Mouse (Mus musculus) cerebellum, adult 11 months (tissue): Measurements from ENCODE around the gene Pigh.

ENCODE experiments used
- DNase-seq: peaks from one replicate; pipeline ENCODE4 v3.0.0; 2022

Gene Pigh

GRCm38 (mm10) chr12:79089182-79089812 lies at the start of gene Pigh:
Pigh (minus strand) TSS chr12:79089651.
- peak; percentile 80 for DNase-seq

GRCm38 (mm10) chr12:79138999-79139398 lies 49.5 kb upstream of the Pigh start:
- DNase-seq = no peak

DNA sequence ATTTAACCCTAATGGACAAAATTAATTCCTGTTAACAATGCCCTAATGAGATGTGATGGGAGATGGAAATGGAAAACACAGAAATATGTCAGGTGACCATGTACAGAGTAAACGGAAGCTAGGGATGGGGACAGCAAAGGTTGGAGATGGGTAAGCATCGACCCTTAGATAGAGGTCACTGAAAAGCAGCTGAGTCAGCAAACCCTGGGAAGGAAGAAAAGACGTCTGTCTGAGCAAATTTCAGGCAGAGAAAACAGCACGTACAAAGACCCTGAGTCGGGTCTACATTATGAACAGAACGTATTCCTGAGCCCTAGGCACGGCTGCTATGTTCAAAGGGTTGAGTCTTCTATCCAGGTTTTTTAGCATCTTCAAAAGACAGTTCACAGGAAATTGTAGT lies 47.5 kb upstream of the Pigh start:
- DNase-seq = no peak

DNA sequence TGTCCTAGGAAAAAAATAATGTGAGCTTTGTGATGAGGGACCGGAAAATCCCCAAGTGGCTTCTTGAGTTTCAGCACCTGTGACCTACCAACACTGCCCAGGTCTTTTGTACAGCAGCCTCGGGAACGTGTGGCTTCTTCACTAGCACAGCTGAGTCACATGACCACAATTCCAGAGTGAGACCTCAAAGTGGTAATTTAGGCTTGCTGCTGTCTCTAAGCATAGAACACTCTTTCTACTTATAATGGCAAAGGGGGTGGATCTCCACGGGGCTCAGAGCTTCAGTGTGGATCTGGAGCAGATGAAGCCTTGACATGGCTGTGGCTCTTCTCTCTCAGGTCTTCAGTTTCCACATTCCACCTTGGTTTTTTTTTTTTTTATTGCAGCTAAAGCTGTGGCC lies 45.7 kb upstream of the Pigh start:
- DNase-seq = no peak

DNA sequence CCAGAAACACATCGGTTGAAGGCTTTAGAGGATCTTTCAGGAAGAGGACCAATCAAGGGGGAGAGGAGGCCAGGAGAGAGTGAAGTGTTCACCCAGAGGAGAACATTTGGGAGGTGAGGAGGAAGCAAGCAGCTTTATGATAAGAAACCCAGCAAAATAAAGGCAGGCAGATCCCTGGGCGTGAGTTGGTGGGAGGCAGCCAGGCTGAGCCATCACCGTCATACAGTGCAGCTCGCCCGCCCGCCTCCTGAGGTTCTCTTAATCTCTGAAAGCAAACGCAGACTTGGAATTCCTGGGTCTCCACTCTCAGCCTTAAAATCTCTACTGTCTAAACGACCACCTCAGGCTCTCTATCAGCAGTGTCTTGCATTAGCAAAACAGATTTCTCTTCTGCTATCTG lies 45.2 kb upstream of the Pigh start:
- DNase-seq = no peak

DNA sequence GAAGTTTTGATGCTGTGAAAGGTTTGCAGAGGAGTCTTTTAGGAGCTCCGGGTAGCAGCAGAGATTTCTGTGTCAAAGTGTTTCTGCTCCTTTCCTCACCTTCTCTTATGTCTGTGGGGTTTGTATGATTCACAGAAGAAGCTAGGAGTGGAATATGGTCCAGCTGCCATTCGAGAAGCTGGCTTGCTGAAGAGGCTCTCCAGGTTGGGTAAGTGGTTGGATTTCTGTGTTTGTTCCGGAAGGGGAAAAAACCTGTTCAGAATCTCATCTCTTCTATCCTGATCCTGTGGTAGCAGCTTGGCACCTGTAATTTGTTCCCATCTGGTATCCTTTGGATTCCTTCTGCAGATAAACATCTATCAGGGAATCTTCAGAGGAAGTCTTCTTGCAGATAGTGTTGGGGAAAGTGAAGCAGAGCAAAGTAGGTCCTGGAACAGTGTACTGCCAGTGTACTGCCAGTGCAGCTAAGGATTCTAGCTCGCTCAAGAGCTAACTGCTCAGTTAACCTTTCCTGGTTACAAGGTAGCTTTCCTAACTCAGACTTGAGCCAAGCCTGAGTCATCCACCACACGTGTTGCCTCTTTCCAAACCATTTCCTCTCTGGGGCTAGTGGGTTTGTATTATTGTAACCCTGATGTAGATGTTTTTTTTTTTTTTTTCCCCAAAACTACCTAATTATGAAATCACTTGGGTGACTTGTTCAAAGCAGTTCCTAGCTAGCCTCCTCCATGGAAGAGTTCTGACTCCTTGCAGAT lies 42.4 kb upstream of the Pigh start:
- DNase-seq = no peak

DNA sequence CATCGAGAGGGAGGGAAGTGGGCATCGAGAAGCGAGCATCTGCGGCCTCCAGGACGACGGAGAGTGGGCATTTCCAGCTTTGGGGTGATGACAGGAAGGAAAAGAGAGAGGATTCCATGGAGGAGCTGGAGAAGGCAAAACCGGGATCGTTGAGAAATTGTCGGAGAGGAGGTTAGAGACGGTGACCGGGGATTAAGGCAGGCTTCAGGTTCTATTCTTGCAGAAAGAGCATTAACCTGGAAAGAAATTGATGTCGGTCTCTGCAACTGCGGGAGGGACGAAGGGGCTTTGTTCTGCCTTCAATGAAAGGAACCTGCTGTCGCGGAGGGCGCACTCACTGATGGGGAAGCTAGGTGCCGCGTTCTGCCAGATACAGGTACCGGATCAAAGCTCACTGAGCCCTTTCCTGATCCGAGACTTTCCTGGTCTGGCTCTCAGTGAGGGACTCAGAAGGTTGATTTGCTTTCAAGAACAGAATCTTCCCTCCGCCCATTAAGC lies 41.8 kb upstream of the Pigh start:
- no peak for DNase-seq

DNA sequence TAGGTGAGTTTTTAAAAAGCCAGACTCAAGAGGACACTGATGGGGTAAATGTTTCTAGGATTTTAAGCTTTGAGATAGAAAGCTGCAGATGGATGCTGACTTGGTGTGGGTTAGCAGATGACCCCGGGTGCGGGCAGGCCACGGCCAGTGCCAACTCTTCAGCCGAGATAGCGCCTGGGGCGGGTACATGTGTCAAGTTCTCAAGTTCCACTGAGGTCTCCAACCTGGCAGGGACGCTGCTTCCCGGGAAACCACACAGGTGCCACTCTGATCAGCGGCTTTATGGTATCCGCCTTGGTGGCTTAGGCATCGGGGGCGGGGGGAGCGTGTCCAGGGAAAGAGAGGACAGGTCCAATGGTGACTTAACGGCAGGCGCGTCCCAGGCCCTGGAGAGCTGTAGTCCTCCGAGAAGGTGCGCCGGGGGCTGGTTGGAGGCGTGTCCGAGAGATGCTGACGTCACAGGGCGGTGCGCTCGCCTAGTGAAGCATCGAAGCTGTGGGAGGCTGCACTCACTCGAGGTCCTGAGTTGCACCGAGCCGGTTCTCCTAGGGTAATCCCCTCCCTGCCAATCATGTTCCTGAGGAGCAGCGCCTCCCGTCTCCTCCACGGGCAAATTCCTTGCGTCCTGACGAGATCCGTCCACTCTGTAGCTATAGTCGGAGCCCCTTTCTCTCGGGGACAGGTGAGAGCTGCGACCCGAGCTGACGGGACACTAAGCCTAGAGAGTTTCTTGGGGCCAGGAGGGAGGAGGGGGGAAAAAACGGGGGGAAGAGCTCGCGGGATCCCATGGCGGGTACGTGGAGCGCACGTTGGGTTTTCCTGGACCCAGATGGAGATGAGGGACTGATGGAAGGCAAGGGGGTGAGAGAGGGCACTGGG lies 41.1 kb upstream of the Pigh start, which contains the start of gene Arg2:
TSS of gene Arg2 (plus strand) at position 479 of the 879 bp plus-strand sequence.
- peak; percentile 69 for DNase-seq

DNA sequence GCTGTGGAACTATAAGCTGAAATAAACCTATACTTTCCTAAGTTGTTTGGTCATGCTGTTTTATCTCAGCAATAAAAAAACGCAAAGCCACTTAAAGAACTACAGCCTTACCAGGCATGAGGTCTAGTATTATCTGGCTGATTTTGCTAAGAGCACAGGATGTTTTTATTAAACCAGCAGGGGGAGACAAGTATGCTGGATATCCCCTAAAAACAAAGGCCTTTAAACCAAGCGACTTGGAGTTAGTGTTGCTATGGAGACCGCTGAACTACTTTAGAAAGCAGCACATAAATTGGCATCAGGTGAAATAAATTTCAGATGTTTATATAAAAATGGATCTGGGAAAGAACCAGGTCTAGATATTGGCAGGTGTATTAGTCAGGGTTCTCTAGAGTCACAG lies 33.4 kb upstream of the Pigh start:
- no peak for DNase-seq

DNA sequence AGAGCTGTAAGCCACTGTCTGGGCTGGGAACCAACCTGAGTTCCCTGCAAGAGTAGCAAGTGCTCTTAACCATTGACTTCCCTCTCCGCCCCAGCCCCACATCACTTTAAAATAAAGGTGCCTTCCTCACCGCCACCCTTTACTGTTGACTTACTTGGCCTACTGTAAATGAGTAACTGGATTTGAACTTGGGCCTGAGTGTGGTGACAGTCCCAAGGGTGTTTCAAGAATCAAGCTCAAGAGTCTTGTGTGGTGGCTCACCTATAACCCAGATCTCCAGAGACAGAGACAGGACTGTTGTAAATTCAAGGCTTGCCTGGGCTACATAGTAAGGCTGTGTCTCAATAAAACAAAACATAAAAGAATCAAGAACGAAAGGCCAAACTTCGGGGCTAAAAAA lies 29.5 kb upstream of the Pigh start:
- no peak for DNase-seq

- DNase-seq = no peak
Measured at GRCm38 (mm10) chr12:79105312-79105711, 15.9 kb upstream of the Pigh start.

- no peak for DNase-seq
Measured at GRCm38 (mm10) chr12:79104544-79104943, 15.1 kb upstream of the Pigh start.

- no peak for DNase-seq
Measured at GRCm38 (mm10) chr12:79103773-79104172, 14.3 kb upstream of the Pigh start.

GRCm38 (mm10) chr12:79097106-79097752 lies 7.8 kb upstream of the Pigh start:
- DNase-seq = peak; percentile 32

GRCm38 (mm10) chr12:79092569-79092968 lies 3.1 kb upstream of the Pigh start:
- no peak for DNase-seq

DNA sequence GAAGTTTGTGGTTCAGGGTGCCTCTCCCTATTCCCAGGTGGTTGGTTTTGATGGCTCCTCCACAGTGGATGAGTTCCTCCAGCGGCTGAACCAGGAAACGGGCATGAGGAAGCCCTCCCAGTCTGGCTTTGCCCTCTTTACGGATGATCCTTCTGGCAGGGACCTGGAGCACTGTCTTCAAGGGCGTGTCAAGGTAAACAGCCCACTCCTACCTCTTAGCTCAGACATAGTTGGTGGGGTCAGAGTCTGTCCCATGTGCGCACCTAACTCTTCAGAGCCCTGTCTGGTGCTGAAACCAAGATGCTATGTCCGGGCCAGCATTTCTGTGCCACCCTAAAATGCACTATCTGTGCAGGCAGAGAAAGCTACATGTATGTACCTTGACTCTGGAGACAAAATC lies 16.1 kb downstream of the Pigh start:
- no peak for DNase-seq

DNA sequence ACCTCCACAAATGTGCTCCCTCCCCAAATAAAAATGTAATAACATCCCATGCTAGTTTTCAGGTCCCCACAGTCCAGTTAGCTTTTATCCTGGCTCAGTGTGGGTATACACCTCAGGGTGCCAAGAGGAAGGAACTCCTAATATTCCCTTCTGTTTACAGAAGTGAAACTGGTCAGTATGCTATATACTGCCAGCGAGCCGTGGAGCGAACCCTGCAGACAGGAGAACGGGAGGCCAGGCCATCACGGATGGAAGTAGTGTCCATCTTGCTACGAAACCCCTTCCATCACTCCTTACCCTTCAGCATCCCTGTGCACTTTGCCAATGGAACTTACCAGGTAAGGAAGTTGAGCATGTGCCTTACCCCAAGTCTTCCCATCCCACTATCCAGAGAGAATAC lies 16.9 kb downstream of the Pigh start:
- no peak for DNase-seq

- DNase-seq = no peak
Measured at GRCm38 (mm10) chr12:79070736-79071333, 18.6 kb downstream of the Pigh start.

GRCm38 (mm10) chr12:79069916-79070315 lies 19.5 kb downstream of the Pigh start:
- DNase-seq = no peak

GRCm38 (mm10) chr12:79069187-79069608 lies 20.3 kb downstream of the Pigh start:
- no peak for DNase-seq

- no peak for DNase-seq
Measured at GRCm38 (mm10) chr12:79068306-79068705, 21.1 kb downstream of the Pigh start.

DNA sequence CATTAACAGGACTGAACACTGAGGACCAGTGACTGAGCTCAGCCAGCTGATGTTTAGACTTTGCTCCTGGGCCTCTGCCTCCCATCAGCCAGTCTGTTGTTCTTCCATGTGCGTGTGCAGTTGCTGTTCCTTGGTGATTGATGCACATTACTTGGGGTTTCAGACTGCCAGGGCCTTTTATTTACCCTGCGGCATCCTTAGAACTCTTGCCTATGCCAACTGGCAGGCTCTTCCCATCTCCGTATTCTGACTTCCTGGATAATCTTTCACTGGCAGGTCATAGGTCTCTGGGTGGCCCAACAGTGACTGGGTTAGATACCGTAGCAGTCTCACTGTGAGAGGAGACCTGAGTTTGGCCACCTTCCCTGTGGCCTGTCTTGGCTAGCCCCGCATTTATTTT lies 21.9 kb downstream of the Pigh start:
- no peak for DNase-seq
